Mouse (Mus musculus) C2C12 (cell line): ENCODE data around the gene Narfl.

ENCODE experiments used
- CTCF ChIP-seq: IDR thresholded peaks from one replicate; pipeline ENCODE4 v1.5.1; 2011; ENCODE audit not compliant: control insufficient read depth, insufficient read depth, insufficient read length
- FOSL1 ChIP-seq: IDR thresholded peaks from one replicate; pipeline ENCODE4 v1.8.0; 2011; ENCODE audit warnings: mild to moderate bottlenecking, low read length; ENCODE audit not compliant: poor library complexity, insufficient read depth, severe bottlenecking
- MAX ChIP-seq: IDR thresholded peaks from one replicate; pipeline ENCODE4 v1.6.1; 2011; ENCODE audit warnings: mild to moderate bottlenecking, control low read depth
- MYOD1 ChIP-seq: IDR thresholded peaks from one replicate; pipeline ENCODE4 v1.6.1; 2011; ENCODE audit warnings: low read depth; ENCODE audit not compliant: control insufficient read depth, insufficient read length
- USF1 ChIP-seq: IDR thresholded peaks from one replicate; pipeline ENCODE4 v1.6.1; 2011; ENCODE audit warnings: low read depth, mild to moderate bottlenecking, control low read depth, moderate library complexity

DNA sequence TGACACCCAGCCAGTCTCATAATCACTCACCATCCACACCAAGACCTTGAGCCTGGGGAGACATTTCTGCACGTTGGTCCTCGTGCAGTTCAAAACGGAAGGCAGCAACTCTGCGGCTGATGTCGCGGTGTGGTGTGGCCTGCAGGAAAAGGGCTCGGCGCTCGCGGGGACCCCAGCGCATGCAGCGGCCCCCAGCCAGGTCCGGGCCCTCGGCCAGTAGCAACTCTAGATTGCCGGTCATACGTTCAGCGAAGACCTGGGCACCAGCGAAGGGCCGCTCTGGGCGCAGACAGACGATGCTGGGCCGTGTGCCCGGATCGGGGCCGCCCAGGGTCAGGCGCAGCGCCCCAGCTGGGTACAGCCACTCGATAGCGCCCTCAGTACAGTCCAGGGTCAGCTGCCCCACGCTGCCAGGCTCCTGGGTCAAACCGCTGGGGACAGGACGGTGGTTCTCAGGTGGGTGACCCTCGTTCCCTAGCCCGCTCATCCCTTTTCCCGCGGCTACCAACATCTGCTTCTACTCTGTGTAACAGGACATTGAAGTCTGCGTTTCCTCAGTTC lies 22.7 kb downstream of the Narfl start:
- TF ChIP-seq CTCF (no peak), USF1 (no peak), MAX (no peak), FOSL1 (no peak), MYOD1 (no peak)
